18 mouse cellular contexts compared by ENCODE assay signal in the genomic region with DNA sequence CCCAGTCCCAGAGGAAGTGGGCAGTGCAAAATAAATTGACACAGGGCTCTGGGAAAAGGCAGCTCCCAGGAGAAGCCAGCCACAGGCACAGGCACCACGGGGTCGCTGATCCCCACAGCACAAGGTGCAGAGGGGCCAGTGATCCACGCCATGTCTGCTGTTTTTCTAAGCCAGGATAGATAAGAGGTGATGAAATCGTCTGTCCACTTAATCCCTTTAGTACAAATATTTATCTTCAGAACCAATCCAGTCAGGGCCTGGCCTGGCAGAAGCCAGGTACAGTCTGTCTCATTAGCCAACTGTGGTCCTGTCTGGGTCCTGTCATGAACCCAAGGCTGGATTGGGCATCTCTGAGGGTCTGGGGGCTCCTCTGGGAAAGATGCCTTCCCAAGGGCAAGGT.
DNase-seq lines count a peak whose midpoint lies in the region; ATAC-seq and TF ChIP-seq lines count a peak whose summit lies in the region.
"Had no signal": no experiment of that assay in that cellular context is flagged by ENCODE, and none has a peak within 500 bp of the region (broad histone marks: within the 10 kb centered on the region; RNA-seq: fewer than 3 reads in every experiment).

No protein-coding gene starts in this region.

- no peak overlapping the region for H3K9ac ChIP-seq in heart, embryonic 15.5 days
- no peak overlapping the region for H3K9ac ChIP-seq in liver, embryonic 13.5 days
- H3K9ac ChIP-seq in liver, postnatal 0 days (replicated peaks), result no peak overlapping the region
- H3K9ac ChIP-seq in neural tube, embryonic 15.5 days (replicated peaks), result no peak overlapping the region
- H3K9ac ChIP-seq: forebrain, embryonic 13.5 days; forebrain, postnatal 0 days; hindbrain, embryonic 15.5 days had no signal

- 0 out of 2 replicates have a peak, but pooled peaks have one; percentile 22 for ATAC-seq in heart, embryonic 15.5 days (replicated peaks; ENCODE audit: insufficient number of reproducible peaks, insufficient read depth, low FRiP score, low read depth)
- ATAC-seq in liver, embryonic 13.5 days (ENCODE audit: low read depth), result peak; percentile 62
- ATAC-seq in liver, postnatal 0 days, result peak; percentile 93
- ATAC-seq in activated CD4-positive, CD25-positive, alpha-beta regulatory T cell, adult 4 months, result no peak
- no peak for ATAC-seq in granulocyte monocyte progenitor cell, adult 5-6 weeks (replicated peaks; ENCODE audit: poor library complexity, severe bottlenecking)
- no peak for ATAC-seq in neural tube, embryonic 15.5 days (ENCODE audit: low FRiP score)
- ATAC-seq: forebrain, embryonic 13.5 days; forebrain, postnatal 0 days; Patski had no signal

- WGBS in heart, embryonic 15.5 days, result 18% methylated on average over 4 of the region's 4 CpGs
- 24% methylated on average over 4 of the region's 4 CpGs for WGBS in liver, embryonic 13.5 days (ENCODE audit: insufficient replicate concordance)
- WGBS in liver, postnatal 0 days (ENCODE audit: insufficient replicate concordance), result 46% methylated on average over 4 of the region's 4 CpGs
- 86% methylated on average over 4 of the region's 4 CpGs for WGBS in neural tube, embryonic 15.5 days

- peak; percentile 48 for TF ChIP-seq EP300 in liver, postnatal 0 days (IDR thresholded peaks at IDR 0.05; ENCODE audit: low read depth)

- no peaks in the 10 kb centered on the region for H3K9me3 ChIP-seq in heart, embryonic 15.5 days (replicated peaks)
- H3K9me3 ChIP-seq in liver, embryonic 13.5 days (replicated peaks), result no peaks in the 10 kb centered on the region
- no peaks in the 10 kb centered on the region for H3K9me3 ChIP-seq in liver, postnatal 0 days (ENCODE audit: low read length)
- H3K9me3 ChIP-seq in neural tube, embryonic 15.5 days (replicated peaks), result no peaks in the 10 kb centered on the region
- H3K9me3 ChIP-seq: embryonic facial prominence, embryonic 10.5 days; forebrain, embryonic 13.5 days; hindbrain, embryonic 15.5 days had no signal

- H3K27me3 ChIP-seq in heart, embryonic 15.5 days, result no peaks in the 10 kb centered on the region
- no peaks in the 10 kb centered on the region for H3K27me3 ChIP-seq in liver, embryonic 13.5 days
- no peaks in the 10 kb centered on the region for H3K27me3 ChIP-seq in liver, postnatal 0 days (ENCODE audit: insufficient read depth, low read length)
- H3K27me3 ChIP-seq in neural tube, embryonic 15.5 days (replicated peaks), result no peaks in the 10 kb centered on the region
- H3K27me3 ChIP-seq: forebrain, embryonic 13.5 days; hindbrain, embryonic 15.5 days; Patski had no signal

- no peak overlapping the region for H3K4me2 ChIP-seq in heart, embryonic 15.5 days
- H3K4me2 ChIP-seq in liver, embryonic 13.5 days, result no peak overlapping the region
- no peak overlapping the region for H3K4me2 ChIP-seq in liver, postnatal 0 days (ENCODE audit: low read depth, low read length)
- H3K4me2 ChIP-seq in neural tube, embryonic 15.5 days, result no peak overlapping the region
- H3K4me2 ChIP-seq: forebrain, embryonic 13.5 days; hindbrain, embryonic 15.5 days had no signal

- H3K27ac ChIP-seq in heart, embryonic 15.5 days, result no peak overlapping the region
- no peak overlapping the region for H3K27ac ChIP-seq in liver, embryonic 13.5 days
- H3K27ac ChIP-seq in liver, postnatal 0 days (ENCODE audit: low read depth), result peak overlapping the region; percentile 66
- H3K27ac ChIP-seq in neural tube, embryonic 15.5 days (replicated peaks), result no peak overlapping the region
- H3K27ac ChIP-seq: embryonic facial prominence, embryonic 10.5 days; forebrain, embryonic 13.5 days; hindbrain, embryonic 15.5 days had no signal

- no peak for DNase-seq in heart, postnatal 14 days
- peak; percentile 18 for DNase-seq in MN1 (ENCODE audit: low spot score)
- DNase-seq in liver, embryonic 13.5 days, result no peak
- peak; percentile 36 for DNase-seq in liver, postnatal 0 days
- DNase-seq: adrenal gland, adult 2 months; adrenal gland, postnatal 25 days; cerebellum, adult 18-20 months; cerebellum, adult 9-11 months; forebrain, postnatal 0 days; gastrocnemius, postnatal 14 days had no signal

- H3K4me3 ChIP-seq in heart, embryonic 15.5 days, result no peak overlapping the region
- no peak overlapping the region for H3K4me3 ChIP-seq in liver, embryonic 13.5 days (replicated peaks)
- H3K4me3 ChIP-seq in liver, postnatal 0 days (ENCODE audit: low read depth, low read length), result no peak overlapping the region
- H3K4me3 ChIP-seq in neural tube, embryonic 15.5 days (replicated peaks), result no peak overlapping the region
- H3K4me3 ChIP-seq: embryonic facial prominence, embryonic 10.5 days; forebrain, embryonic 13.5 days; hindbrain, embryonic 15.5 days had no signal

- H3K36me3 ChIP-seq in heart, embryonic 15.5 days, result no peaks in the 10 kb centered on the region
- no peaks in the 10 kb centered on the region for H3K36me3 ChIP-seq in liver, embryonic 13.5 days
- H3K36me3 ChIP-seq in liver, postnatal 0 days (replicated peaks; ENCODE audit: insufficient read depth, low read length), result no peaks in the 10 kb centered on the region
- no peaks in the 10 kb centered on the region for H3K36me3 ChIP-seq in neural tube, embryonic 15.5 days
- H3K36me3 ChIP-seq: embryonic facial prominence, embryonic 10.5 days; hindbrain, embryonic 15.5 days had no signal

- H3K4me1 ChIP-seq in heart, embryonic 15.5 days (replicated peaks), result peaks cover 7% of the 10 kb centered on the region; the same call in 1 of the 2 replicates
- H3K4me1 ChIP-seq in liver, embryonic 13.5 days (replicated peaks), result peaks cover 9% of the 10 kb centered on the region
- H3K4me1 ChIP-seq in liver, postnatal 0 days (ENCODE audit: insufficient read depth), result no peaks in the 10 kb centered on the region; the same call in none of the 2 replicates
- H3K4me1 ChIP-seq in neural tube, embryonic 15.5 days, result no peaks in the 10 kb centered on the region
- H3K4me1 ChIP-seq: forebrain, embryonic 13.5 days; hindbrain, embryonic 15.5 days had no signal

- no peak for TF ChIP-seq CTCF in liver, postnatal 0 days (IDR thresholded peaks at IDR 0.05; ENCODE audit: low read depth)

- intact Hi-C loops in heart, postnatal 14 days (cut with DNase I), result no loop called here

Comparison
In these comparisons a context has a peak if more than half of its experiments do, and no peak if none do; other contexts are left out.
1. DNase-seq: peak in MN1 (single experiment) and liver, postnatal 0 days (single experiment); none in heart, postnatal 14 days (0 of 2) and liver, embryonic 13.5 days (single experiment).
2. ATAC-seq: peak in heart, embryonic 15.5 days (single experiment), liver, embryonic 13.5 days (single experiment) and liver, postnatal 0 days (single experiment); none in activated CD4-positive, CD25-positive, alpha-beta regulatory T cell, adult 4 months (single experiment), granulocyte monocyte progenitor cell, adult 5-6 weeks (single experiment) and neural tube, embryonic 15.5 days (single experiment).